Mouse (Mus musculus): ENCODE measurements at regions not wholly inside any gene's neighbourhood (a gene's known extent, or its start where the extent isn't known, plus 50 kb on each side); places are given as distances from the start of the nearest gene placed in this dataset. TPM values are rescaled to one million over a fixed set of nuclear protein-coding genes. Genes with fewer than 3 reads are reported as not detected.

DNA sequence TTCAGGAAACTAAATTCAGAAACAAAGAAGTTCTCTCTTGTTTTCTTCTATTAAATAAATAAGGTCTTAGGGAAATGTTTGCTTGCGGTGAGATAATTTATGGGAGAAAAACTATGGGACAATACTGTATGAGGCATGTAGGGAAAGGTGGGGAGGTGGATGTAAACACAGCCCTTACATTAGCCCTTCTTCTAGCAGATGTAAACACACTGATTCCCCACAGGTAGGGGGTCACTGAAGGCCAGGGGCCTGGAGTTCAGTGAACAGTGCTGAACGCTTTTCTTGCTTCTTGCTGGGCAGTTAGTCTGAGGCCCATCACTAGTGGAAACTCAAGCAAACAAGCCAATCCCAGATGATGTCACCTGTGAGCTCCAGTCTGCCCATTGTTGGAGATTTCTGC is 752.6 kb downstream of the Bcl11a start:
- H3K27ac ChIP-seq: no peak overlapping the region
- H3K9ac ChIP-seq (replicated peaks): no peak overlapping the region
- H3K4me3 ChIP-seq (replicated peaks): no peak overlapping the region
- H3K27me3 ChIP-seq: no peaks in the 10 kb centered on the region
- no peak overlapping the region for H3K4me2 ChIP-seq
- no peaks in the 10 kb centered on the region for H3K36me3 ChIP-seq
- ATAC-seq (ENCODE audit: insufficient number of reproducible peaks, insufficient read depth, low FRiP score, low TSS enrichment, low read depth): no peak
- 72% methylated on average over 2 of the region's 2 CpGs for WGBS
- no peaks in the 10 kb centered on the region; the same call in 1 of the 2 replicates for H3K4me1 ChIP-seq (replicated peaks)
- H3K9me3 ChIP-seq: no peaks in the 10 kb centered on the region

DNA sequence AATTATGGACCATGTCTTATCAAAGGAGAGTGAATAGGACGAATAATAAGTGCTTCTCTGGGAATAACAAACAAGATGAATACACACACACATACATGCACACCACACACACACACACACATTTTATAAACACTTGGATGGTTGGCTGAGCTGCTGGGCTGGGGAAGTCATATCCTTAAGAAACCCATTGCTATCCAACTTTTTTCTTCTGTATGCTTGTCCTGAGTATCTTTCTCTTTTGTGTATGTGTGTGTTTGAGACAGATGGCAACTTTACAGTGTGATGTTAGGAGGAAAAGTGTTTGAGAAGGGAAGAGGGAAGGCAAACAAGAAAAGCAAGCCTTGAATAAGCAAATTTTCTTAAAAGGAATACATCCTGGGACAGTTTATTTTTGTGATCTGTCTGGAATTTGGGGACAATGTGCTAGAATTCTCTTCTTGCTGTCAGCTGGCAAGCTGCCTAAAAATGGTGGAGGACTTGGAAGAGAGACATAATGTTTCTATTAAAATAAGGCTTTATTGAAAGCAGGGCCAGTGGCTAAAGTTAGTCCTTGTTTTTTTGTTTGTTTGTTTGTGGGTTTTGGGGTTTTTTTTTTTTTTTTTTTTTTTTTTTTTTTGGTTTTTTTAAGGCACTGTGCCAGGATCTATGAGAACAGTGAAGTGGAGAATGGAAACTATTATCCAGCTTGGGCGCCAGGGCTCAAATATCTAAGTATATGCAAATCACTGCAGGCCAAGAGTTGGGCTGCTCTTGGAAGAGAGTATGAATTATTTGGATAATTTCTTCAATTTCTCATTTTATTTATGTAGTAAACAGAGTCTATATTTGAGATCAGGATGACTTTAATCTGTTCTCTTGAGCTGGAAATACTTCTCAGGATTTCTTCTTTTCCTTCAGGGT is 766.2 kb downstream of the Bcl11a start:
- WGBS: 77% methylated on average over 2 of the region's 2 CpGs
- Histone ChIP-seq H3K27ac (no peak overlapping the region), H3K36me3 (no peaks in the 10 kb centered on the region), H3K4me3 (replicated peaks) (no peak overlapping the region), H3K9me3 (no peaks in the 10 kb centered on the region), H3K27me3 (no peaks in the 10 kb centered on the region), H3K4me2 (no peak overlapping the region), H3K4me1 (replicated peaks) (no peaks in the 10 kb centered on the region), H3K9ac (replicated peaks) (no peak overlapping the region)
- ATAC-seq (ENCODE audit: insufficient number of reproducible peaks, insufficient read depth, low FRiP score, low TSS enrichment, low read depth): no peak

DNA sequence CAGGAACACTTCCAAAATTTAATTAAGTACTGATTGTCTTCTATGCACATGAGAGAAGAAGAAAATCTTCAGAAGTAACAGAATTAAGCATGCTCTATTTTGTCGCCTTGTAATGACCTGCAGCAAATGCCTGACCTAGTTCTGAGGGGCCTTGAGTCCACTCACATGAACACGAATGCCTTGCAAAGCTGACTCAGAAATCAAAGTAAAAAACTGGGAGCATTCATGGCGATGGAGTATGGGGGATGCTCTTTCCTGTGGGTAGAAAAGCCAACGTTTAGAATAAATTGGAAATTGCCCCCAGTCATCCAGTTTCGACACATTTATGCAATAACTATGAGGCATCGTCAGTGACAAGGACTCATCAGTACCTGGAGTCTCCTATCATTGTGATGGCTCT is 779.1 kb downstream of the Bcl11a start:
- no peak overlapping the region for H3K27ac ChIP-seq
- no peaks in the 10 kb centered on the region for H3K27me3 ChIP-seq
- no peaks in the 10 kb centered on the region for H3K36me3 ChIP-seq
- H3K4me3 ChIP-seq (replicated peaks): no peak overlapping the region
- no peak overlapping the region for H3K9ac ChIP-seq (replicated peaks)
- ATAC-seq (ENCODE audit: insufficient number of reproducible peaks, insufficient read depth, low FRiP score, low TSS enrichment, low read depth): no peak
- no peaks in the 10 kb centered on the region for H3K4me1 ChIP-seq (replicated peaks)
- WGBS: 81% methylated on average over 6 of the region's 6 CpGs
- H3K4me2 ChIP-seq: no peak overlapping the region
- H3K9me3 ChIP-seq: no peaks in the 10 kb centered on the region

DNA sequence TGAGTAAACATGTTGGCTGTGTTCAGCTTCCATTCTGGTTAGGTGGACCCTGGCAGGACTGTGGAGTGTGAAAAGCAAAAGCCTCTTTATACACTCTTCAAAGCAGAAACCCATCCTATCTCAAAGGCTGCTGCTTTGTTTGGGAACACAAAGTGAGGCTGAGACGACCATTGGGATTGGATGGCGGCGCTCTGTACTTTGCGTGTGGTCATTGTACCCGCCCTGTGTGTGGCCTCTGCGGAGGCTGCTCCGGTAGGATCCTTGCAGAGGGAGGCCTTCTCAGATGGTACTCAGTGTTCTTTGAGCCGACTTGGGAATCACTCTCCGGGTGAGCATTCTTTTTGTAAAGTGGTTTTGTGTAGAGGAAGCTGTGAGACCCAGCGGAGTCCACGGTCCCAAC is 786.8 kb downstream of the Bcl11a start:
- H3K4me2 ChIP-seq: no peak overlapping the region
- H3K36me3 ChIP-seq: no peaks in the 10 kb centered on the region
- H3K27me3 ChIP-seq: no peaks in the 10 kb centered on the region
- H3K4me3 ChIP-seq (replicated peaks): no peak overlapping the region
- H3K9me3 ChIP-seq: no peaks in the 10 kb centered on the region
- 88% methylated on average over 11 of the region's 11 CpGs for WGBS
- H3K9ac ChIP-seq (replicated peaks): no peak overlapping the region
- ATAC-seq (ENCODE audit: insufficient number of reproducible peaks, insufficient read depth, low FRiP score, low TSS enrichment, low read depth): no peak
- no peak overlapping the region for H3K27ac ChIP-seq
- no peaks in the 10 kb centered on the region for H3K4me1 ChIP-seq (replicated peaks)

DNA sequence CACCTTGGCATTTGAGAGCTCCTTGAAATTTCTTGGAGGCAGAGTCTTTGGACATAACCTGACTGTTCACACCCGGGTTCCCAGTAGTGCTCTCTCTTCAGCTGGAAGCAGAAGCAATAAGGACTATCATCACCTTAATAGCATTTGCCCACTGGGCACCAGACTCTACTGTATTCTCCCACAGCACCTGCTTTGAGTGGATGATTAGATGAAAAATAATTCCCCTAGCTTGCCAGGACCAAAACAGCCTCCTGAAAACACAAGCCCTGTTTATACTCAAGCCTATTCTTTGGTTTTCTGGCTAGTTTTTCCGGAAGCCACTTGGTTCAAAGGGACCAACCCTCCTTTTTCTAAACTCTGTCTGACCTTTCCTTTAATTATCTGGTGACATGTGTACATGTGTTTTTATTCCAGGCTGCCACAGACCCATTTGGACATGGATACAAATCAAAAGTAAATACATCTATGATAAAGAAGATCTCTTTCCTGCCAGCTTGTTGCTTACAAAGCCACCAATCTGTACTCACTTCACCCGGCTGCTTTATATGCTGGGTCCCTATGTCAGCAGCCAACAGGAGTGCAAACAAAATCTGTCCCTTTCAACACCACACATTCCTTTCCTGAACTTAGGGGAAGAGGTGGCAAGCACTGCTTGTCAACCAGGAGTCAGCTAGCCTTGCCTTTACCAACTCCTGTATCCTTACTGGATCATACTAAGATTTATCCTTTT is 787.4 kb downstream of the Bcl11a start:
- ATAC-seq (ENCODE audit: insufficient number of reproducible peaks, insufficient read depth, low FRiP score, low TSS enrichment, low read depth): no peak

More for the DNA sequence above, 787.4 kb downstream of the Bcl11a start:
- Histone ChIP-seq H3K36me3 (no peaks in the 10 kb centered on the region), H3K4me2 (no peak overlapping the region), H3K27ac (no peak overlapping the region), H3K27me3 (no peaks in the 10 kb centered on the region), H3K4me1 (replicated peaks) (no peaks in the 10 kb centered on the region), H3K4me3 (replicated peaks) (no peak overlapping the region), H3K9ac (replicated peaks) (no peak overlapping the region), H3K9me3 (no peaks in the 10 kb centered on the region)
- 73% methylated on average over 3 of the region's 3 CpGs for WGBS

Small RNA genes in the stretch of these regions (microRNA-seq; reads per million reads assigned to microRNA genes)
- not detected for gene Gm25507
